Mouse (Mus musculus): ENCODE data around the gene Tstd3. TPM values are rescaled to one million over a fixed set of nuclear protein-coding genes. Genes with fewer than 3 reads are reported as not detected.
A peak's percentile ranks its signal among the peaks of the same experiment; 100 is the strongest.

The Tstd3 gene
- polyA plus RNA-seq, 1 experiment from 2014 or later = 11.6 TPM

DNA sequence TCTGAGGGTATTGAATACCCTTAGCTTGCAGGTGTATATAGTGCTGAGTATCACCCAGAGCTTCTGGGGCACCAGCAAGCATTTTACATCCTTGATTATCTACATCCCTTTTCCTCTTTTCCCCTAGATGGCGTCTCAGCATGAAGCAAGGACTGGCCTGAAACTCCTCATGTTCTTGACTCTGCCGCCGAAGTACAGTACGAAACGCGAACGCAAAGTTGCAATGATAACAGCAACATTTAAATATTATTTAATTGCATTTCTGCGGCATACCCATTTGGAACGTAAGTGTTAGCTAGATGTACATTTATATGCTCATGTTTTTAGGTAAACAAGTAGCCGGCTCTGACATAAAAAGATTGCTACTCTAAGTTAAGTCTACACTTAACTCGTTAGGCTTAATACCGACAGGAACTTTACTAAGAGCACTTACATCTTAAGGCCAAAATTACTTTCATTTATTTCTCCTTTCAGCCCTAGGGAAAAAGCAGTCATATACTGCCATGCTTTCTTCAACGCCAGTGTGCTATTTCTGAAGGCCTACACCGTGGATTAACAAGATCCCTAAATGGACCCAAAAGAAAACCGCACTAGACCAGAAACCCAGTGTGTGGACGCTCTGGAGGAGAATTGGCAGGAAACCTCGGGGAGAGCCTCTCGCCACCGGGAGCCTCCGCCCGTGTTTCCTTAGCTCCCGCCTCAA, 39.9 kb downstream of the Tstd3 start:
- Histone ChIP-seq H3K27ac (replicated peaks; ENCODE audit: low read depth, low read length) (0 out of 2 replicates have a peak overlapping the region, but pooled peaks have one; percentile 22), H3K36me3 (ENCODE audit: control insufficient read depth, insufficient read depth, low read length) (no peaks in the 10 kb centered on the region), H3K9ac (ENCODE audit: low read length) (peak overlapping the region; percentile 74; the same call in 1 of the 2 replicates), H3K4me3 (ENCODE audit: low read depth, low read length) (peak overlapping the region; percentile 60), H3K4me1 (ENCODE audit: control insufficient read depth, insufficient read depth, low read length) (no peaks in the 10 kb centered on the region; the same call in 1 of the 2 replicates), H3K4me2 (ENCODE audit: low read depth, severe bottlenecking) (peak overlapping the region; percentile 43), H3K9me3 (ENCODE audit: control insufficient read depth, low read length) (no peaks in the 10 kb centered on the region), H3K27me3 (ENCODE audit: control insufficient read depth, insufficient read depth, low read length) (no peaks in the 10 kb centered on the region)
- DNase-seq (ENCODE audit: low spot score) (peak; percentile 42), ATAC-seq (ENCODE audit: insufficient number of reproducible peaks, low FRiP score, low TSS enrichment, low read depth) (0 out of 2 replicates have a peak, but pooled peaks have one; percentile 54)
- 2% methylated on average over 22 of the region's 22 CpGs for WGBS

- Histone ChIP-seq H3K4me3 (ENCODE audit: low read depth, low read length) (no peak overlapping the region), H3K4me2 (ENCODE audit: low read depth, severe bottlenecking) (no peak overlapping the region), H3K27me3 (ENCODE audit: control insufficient read depth, insufficient read depth, low read length) (no peaks in the 10 kb centered on the region), H3K9me3 (ENCODE audit: control insufficient read depth, low read length) (no peaks in the 10 kb centered on the region), H3K9ac (ENCODE audit: low read length) (no peak overlapping the region), H3K4me1 (ENCODE audit: control insufficient read depth, insufficient read depth, low read length) (no peaks in the 10 kb centered on the region), H3K27ac (replicated peaks; ENCODE audit: low read depth, low read length) (no peak overlapping the region), H3K36me3 (ENCODE audit: control insufficient read depth, insufficient read depth, low read length) (no peaks in the 10 kb centered on the region)
- DNase-seq (ENCODE audit: low spot score) (no peak), ATAC-seq (ENCODE audit: insufficient number of reproducible peaks, low FRiP score, low TSS enrichment, low read depth) (no peak)
- 61% methylated on average over 7 of the region's 7 CpGs for WGBS
These were observed 44.2 kb downstream of the Tstd3 start for GRCm38 (mm10) chr4:21722752-21723334.

DNA sequence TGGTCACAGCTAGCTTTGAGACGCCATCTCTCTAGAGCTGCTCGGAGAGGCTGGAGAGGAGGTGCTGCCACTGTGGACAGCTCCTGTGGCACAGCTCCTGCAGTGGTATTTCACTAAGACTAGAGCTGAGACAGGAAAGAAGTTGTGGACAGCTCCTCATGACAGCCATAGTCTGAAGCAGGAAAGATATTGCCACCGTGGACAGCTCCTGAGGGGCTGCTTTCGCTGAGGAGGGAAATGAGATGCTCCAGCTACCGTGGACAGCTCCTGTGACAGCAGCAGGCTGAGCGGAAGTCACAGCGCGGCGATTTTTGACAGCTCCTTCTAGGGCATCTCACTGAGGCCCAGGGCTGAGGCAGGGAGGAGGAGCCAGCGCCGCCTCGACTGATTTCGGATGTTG, 54.9 kb downstream of the Tstd3 start:
- Histone ChIP-seq H3K4me1 (ENCODE audit: control insufficient read depth, insufficient read depth, low read length) (no peaks in the 10 kb centered on the region), H3K4me3 (ENCODE audit: low read depth, low read length) (no peak overlapping the region), H3K36me3 (ENCODE audit: control insufficient read depth, insufficient read depth, low read length) (no peaks in the 10 kb centered on the region), H3K27ac (replicated peaks; ENCODE audit: low read depth, low read length) (no peak overlapping the region), H3K9ac (ENCODE audit: low read length) (no peak overlapping the region), H3K4me2 (ENCODE audit: low read depth, severe bottlenecking) (no peak overlapping the region), H3K27me3 (ENCODE audit: control insufficient read depth, insufficient read depth, low read length) (no peaks in the 10 kb centered on the region), H3K9me3 (ENCODE audit: control insufficient read depth, low read length) (no peaks in the 10 kb centered on the region)
- ATAC-seq (ENCODE audit: insufficient number of reproducible peaks, low FRiP score, low TSS enrichment, low read depth) = peak; percentile 76
- peak; percentile 94 for DNase-seq (ENCODE audit: low spot score)
- 6% methylated on average over 13 of the region's 13 CpGs for WGBS

Other genes starting within 250 kb of the Tstd3 start
- gene Prdm13, start 81.2 kb downstream of the Tstd3 start, polyA plus RNA-seq (2014; fragmentation: Nextera tagmentation; extraction: Ambion mirVana) = not detected in 2 replicates
- 47.8 and 48.5 TPM in 2 replicates for gene Ccnc, start 39.5 kb downstream of the Tstd3 start, polyA plus RNA-seq (2014; fragmentation: Nextera tagmentation; extraction: Ambion mirVana)
- 11.8 and 12.1 TPM in 2 replicates for gene Usp45, start 56 bp downstream of the Tstd3 start, polyA plus RNA-seq (2014; fragmentation: Nextera tagmentation; extraction: Ambion mirVana)
- 178 and 216 TPM in 2 replicates for gene Pnisr, start 80.4 kb upstream of the Tstd3 start, polyA plus RNA-seq (2014; fragmentation: Nextera tagmentation; extraction: Ambion mirVana)
- 14.4 and 15.7 TPM in 2 replicates for gene Coq3, start 112.5 kb upstream of the Tstd3 start, polyA plus RNA-seq (2014; fragmentation: Nextera tagmentation; extraction: Ambion mirVana)
- gene Faxc, start 164.1 kb upstream of the Tstd3 start, polyA plus RNA-seq (2014; fragmentation: Nextera tagmentation; extraction: Ambion mirVana) = 11.3 and 14.9 TPM in 2 replicates